Mouse (Mus musculus) kidney, adult 2 months (tissue): ENCODE data around the gene Tmbim6.

Source experiments
- CTCF ChIP-seq: fragments of 200-500 bp; conservative IDR thresholded peaks from 2 replicates; pipeline ENCODE4 v1.5.1; 2011; ENCODE audit warnings: low read depth, mild to moderate bottlenecking, control low read depth, low read length, moderate library complexity, mixed read lengths; ENCODE audit not compliant: insufficient read depth, insufficient read length
- POLR2A ChIP-seq: fragments of 200-500 bp; IDR thresholded peaks from one replicate; pipeline ENCODE4 v1.6.1; 2011; ENCODE audit warnings: low read depth, low read length, control low read depth

DNA sequence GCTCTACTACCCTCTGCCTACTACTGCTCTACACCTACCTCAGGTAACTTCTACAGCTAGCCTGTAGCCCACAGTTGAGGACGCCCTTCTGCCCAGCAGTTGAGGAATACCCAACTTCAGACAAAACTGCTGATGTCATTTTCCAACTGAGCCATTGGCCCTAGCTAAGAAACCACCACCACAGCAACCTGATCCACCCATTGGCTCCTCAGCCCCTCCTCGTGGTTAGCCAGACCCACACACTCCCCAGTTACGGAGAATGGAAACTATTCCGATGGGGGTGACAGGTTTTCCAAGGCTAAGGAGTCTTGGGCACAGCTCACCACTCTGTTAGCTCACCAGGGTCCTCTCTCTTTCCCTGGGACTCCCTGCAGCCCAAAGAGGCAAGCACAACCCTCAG, 47.7 kb upstream of the Tmbim6 start:
- TF ChIP-seq CTCF (no peak), POLR2A (no peak)
